Mouse (Mus musculus): ENCODE results near the gene Mmd.
"Not testable (repeated sequence)": the region's sequence is repeated elsewhere in the genome, so short reads cannot be mapped to it uniquely, and the experiment has no call there.

Gene Mmd

DNA sequence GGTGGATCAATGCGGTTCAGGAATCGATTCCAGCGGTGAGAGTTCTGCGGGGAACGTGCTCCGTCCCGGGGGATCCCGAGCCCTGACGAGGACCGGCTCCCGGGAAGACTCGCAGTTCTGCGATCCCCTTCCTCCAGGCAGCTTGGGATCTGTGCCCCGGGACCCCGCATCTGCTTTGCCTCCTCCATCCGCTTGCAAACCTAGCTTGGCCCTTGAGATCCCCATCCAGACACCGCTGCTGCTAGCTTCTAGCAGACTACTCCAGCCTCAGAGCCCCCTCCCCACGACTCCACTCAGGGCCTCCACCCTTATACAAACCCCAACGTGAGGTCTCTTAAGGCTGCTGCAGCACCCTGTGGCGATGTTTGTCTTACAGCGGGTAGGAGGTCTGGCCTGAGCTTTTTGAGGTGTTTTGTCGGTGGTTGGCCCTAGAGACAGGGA is 465 bp downstream of the Mmd start:
- DNase-seq (ENCODE audit: low spot score in 2 of 2): no peak

DNA sequence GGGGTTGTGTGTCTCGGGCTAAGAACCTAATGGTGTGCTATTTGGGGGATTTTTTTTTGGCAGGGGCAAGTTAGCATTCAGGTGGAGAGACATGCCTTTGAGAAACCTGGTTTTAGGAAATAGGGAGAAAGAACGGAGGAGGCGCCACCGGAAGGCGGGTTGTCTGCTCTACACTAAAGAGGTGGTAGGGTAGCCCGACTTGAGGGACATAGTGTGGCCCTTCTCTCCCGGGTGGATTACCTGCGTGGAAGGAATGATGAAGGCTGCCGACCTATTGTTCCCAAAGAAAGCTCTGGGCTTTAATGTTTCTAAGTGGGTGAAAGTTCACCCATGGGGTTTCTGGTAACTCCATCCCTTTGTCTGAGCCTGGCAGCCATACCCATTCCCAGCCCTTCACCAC is 933 bp downstream of the Mmd start:
- DNase-seq (ENCODE audit: low spot score in 2 of 2): no peak

GRCm38 (mm10) chr11:90250730-90251129 is 1.5 kb downstream of the Mmd start:
- no peak for DNase-seq (ENCODE audit: low spot score in 2 of 2)

DNA sequence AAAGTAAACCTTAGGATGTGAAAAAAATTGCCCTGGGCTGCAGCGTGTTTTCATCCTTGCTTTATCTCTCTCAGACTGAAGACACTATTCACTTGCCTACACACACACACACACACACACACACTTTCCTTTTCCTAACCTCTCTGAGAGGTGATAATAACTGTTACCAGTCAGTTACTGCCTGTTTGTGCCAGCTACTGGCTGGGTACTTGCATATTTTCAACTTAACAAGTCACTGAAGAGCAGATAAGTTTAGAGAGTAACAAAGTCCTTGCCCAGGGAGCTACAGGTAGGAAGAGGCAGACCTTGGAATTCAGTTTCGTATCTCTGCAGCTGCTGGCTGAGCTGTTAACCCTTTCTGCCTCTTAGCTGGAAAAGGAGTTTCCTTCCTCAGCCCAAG is 2.7 kb downstream of the Mmd start:
- no peak for DNase-seq (ENCODE audit: low spot score in 2 of 2)

DNA sequence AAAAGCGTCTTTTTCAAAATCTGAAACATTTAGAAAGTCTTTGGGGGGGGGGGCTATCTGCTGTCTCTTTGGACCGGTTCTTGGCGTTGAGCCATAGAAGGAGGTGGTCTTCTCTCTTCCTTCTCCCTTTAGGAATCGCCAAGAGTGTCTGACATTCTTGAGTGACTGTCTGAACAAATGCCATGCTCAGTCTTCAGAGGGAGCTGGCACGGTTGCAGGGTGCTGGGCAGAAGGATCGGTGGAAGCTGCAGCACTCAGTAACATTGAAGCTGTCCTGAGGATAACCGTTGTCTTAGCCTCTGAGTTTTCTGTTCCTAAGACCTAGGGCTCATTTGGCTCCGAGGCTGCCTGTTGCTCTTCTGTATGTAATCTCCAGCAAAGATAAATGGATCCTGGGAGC is 3.1 kb downstream of the Mmd start:
- no peak for DNase-seq (ENCODE audit: low spot score in 2 of 2)

- no peak for DNase-seq (ENCODE audit: low spot score in 2 of 2)
Observed at GRCm38 (mm10) chr11:90254536-90254935, 5.3 kb downstream of the Mmd start.

DNA sequence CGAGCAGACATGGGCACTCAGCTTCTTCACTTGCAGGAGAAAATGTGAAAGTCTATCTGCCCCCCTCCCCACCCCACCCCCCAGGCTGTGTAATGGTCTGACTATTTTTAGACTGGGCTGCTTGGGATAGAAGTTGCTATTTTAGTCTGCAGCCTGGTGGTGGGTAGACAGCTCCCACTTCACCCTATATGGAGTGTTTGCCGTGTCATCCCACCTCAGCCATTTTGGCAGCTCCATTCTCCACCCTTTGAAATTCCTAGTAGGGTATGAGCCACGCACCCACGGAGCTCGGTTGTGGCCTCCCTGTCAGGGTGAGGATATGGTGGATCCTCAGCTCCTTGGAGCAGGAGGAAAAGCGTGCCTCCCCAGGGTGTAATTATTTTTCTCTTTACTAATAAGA is 6.4 kb downstream of the Mmd start:
- no peak for DNase-seq (ENCODE audit: low spot score in 2 of 2)

- DNase-seq (ENCODE audit: low spot score in 2 of 2): no peak
Observed at GRCm38 (mm10) chr11:90256833-90257525, 7.7 kb downstream of the Mmd start.

DNA sequence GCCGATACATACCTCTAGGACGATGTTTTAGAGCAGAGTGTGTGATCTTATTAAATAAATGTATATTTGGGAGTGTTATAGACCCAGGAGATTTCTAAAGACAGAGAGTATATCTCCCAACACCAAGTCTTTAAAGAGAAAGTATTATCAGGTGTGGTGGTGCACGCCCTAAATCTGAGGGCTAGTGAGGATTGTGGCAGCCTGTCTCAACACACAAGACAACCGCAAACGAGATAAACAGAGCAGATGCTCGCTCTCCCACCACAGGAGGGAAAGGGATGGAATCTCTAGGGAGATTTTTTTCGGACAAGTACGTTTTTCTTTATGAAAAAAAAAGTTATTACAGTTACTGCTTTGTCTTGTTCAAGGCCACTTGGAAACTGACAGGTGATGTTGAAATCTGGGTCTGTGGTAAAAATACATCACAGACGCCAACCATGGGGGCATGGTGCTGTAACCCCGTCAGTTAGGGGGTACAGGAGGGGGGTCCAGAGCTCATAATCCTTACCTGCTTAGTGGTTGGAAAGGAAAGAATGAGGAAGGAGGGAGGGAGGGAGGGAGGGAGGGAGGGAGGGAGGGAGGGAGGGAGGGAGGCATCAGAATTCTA is 9.2 kb downstream of the Mmd start:
- no peak for DNase-seq (ENCODE audit: low spot score in 2 of 2)

DNA sequence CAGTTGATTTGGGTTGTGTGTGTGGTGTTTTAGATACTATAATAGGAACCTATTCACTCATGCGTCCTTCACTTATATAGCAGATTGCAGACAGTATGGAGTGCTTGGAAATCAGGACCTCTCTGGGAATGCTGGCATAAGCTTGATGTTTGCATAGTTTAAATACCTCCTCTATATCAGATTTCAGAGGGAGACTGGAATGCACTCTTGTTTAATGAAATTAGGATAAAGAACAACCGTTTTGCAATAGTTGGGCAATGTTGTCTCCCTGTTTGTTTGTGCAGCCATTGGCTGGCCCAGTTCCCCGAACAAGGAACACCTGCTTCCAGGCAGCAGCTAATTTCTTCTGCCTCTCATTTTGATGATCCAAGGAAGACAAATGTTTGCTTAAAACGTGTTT is 9.8 kb downstream of the Mmd start:
- DNase-seq (ENCODE audit: low spot score in 2 of 2): no peak

DNA sequence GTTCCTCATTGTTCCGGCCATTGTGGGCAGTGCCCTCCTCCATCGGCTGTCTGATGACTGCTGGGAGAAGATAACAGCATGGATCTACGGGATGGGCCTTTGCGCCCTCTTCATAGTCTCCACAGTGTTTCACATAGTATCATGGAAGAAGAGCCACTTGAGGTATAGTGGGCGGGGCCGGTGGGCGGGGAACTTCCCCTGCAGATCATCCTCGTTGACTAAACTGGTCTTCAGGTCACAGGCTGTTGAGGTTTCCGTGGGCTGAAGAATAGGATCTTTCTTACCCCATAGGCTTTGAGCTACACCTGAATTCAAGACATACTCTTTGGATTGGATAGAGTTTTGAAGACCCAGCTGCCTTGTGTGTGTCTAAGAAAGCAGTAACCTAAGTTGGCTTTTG is 10.6 kb downstream of the Mmd start:
- no peak for DNase-seq (ENCODE audit: low spot score in 2 of 2)

GRCm38 (mm10) chr11:90264180-90264579 is 14.9 kb downstream of the Mmd start:
- no peak for DNase-seq (ENCODE audit: low spot score in 2 of 2)

DNA sequence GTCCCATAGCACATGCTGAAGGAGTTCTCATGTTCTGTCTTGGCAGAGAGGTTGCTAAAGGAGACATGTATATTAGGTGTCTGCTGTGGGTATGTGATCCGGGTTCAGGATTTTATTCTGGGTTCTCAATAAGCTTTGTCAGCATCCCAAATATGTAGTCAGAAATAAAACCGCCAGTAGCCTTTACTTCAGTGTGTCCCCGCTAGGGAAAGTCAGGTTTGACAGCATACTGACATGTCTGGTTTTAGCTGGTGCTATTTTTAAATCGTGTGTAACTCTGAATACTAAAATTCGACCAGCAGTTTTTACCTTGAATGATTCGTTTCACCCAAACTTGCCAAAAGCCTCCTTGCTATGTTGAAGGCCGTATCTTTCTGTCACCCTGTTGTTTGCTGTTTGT is 16.3 kb downstream of the Mmd start:
- no peak for DNase-seq (ENCODE audit: low spot score in 2 of 2)

- DNase-seq (ENCODE audit: low spot score in 2 of 2): no peak
Observed at GRCm38 (mm10) chr11:90268934-90269333, 19.7 kb downstream of the Mmd start.

- no peak for DNase-seq (ENCODE audit: low spot score in 2 of 2)
Observed at GRCm38 (mm10) chr11:90269398-90270123, 20.3 kb downstream of the Mmd start.

DNA sequence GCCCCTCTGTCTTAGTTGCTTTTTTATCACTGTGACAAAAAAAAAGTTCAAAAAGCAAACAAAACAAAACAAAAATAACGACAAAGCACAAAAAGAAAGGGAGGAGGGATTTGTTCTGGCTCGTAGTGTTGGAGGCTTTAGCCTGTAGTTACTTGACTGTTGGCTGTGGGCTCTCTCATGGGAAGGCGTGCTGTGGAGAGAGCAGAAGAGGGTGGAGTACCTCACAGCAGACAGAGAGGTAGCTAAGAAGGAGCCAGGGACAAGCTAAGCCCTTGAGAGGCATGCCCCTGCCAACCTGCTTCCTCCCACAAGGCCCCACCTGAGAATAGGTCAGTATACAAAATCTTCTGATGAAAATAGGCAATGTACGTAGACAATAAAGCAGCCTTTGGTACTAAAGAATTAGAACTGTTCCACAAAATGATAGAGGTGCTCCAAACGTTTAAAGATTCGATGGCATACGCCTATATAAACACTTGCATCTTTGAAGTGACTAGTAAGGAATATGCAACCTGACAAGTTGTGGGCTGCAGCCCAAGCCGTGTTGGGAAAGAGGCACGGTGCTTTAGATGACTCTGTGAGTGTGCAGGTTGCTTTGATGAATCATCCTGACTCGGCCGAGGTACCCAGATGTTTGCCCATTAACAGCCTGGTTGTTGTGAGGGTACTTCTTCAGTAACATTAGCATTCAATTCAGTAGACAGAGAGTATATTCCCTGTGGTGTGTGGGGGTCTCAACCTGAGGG is 21.0 kb downstream of the Mmd start:
- no peak for DNase-seq (ENCODE audit: low spot score in 2 of 2)

DNA sequence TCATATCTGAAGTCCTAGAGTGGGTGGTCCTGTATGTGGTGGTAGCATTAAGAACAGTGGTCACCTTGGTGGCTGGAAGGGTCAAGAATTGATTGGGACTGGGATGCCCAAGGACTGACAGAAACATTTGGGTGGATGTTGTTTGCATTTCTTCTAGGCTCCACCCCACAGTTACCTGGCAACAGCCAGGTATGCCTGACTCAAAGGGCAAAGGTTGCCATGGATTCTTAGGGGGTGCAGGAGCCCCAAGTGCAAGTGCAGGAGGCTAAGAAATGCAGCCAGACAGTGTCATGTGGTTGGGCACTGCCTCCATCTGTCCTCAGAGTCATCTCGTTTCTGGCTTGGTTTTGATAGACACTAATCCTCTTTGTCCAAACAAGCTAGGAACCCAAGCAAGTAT is 24.9 kb downstream of the Mmd start:
- no peak for DNase-seq (ENCODE audit: low spot score in 2 of 2)

- DNase-seq (ENCODE audit: low spot score in 2 of 2): no peak
Observed at GRCm38 (mm10) chr11:90275663-90276062, 26.4 kb downstream of the Mmd start.

GRCm38 (mm10) chr11:90276150-90276549 is 26.9 kb downstream of the Mmd start:
- no peak for DNase-seq (ENCODE audit: low spot score in 2 of 2)

GRCm38 (mm10) chr11:90276561-90276960 is 27.3 kb downstream of the Mmd start:
- no peak for DNase-seq (ENCODE audit: low spot score in 2 of 2)

DNA sequence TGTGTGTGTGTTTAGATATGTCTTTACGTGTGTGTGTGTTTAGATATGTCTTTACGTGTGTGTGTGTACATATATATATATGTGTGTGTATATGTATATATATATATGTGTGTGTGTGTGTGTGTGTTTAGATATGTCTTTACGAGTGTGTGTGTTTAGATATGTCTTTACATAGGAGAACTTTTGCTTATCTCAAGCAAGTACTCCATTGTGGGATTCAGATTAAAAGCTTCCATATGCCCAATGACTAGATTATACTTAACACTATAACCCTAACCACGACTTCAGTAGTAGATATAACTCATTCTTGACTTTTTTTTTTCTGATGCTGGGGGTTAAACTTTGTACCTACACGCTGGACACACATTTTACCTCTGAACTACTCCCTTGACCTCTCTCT is 30.8 kb downstream of the Mmd start:
- DNase-seq (ENCODE audit: low spot score in 2 of 2): no peak

DNA sequence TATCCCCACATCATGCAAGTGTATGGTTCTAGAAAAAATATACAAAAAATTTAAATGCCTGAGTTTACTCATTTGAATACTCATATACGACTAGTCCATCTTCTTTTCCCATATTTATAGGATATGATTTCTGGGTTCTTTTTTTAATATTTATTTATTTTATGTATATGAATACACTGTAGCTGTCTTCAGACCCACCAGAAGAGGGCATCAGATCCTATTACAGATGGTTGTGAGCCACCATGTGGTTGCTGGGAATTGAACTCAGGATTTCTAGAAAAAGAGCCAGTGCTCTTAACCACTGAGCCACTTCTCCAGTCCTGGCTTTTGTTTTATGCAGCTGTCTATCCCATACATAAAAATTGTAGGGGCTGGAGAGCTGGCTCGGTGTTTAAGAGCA is 32.7 kb downstream of the Mmd start:
- DNase-seq (ENCODE audit: low spot score in 2 of 2): not testable (repeated sequence)
